Mouse (Mus musculus): Measurements from ENCODE around the gene Ccdc78. TPM values are rescaled to one million over a fixed set of nuclear protein-coding genes. Genes with fewer than 3 reads are reported as not detected.
"Not testable (repeated sequence)": the region's sequence is repeated elsewhere in the genome, so short reads cannot be mapped to it uniquely, and the experiment has no call there.

The Ccdc78 gene
- 0.25 TPM in 1 of 2 replicates, not detected in the other for total RNA-seq (2017)

GRCm38 (mm10) chr17:25786280-25786679, at the start of gene Ccdc78:
TSS of gene Ccdc78 (plus strand) at chr17:25786580.
- no peak for ATAC-seq (ENCODE audit: extremely low read depth, insufficient number of reproducible peaks, low FRiP score, poor library complexity, severe bottlenecking)

- no peak for ATAC-seq (ENCODE audit: extremely low read depth, insufficient number of reproducible peaks, low FRiP score, poor library complexity, severe bottlenecking)
Measured at GRCm38 (mm10) chr17:25738861-25739260, 47.5 kb upstream of the Ccdc78 start.

GRCm38 (mm10) chr17:25741471-25741870, 44.9 kb upstream of the Ccdc78 start:
- ATAC-seq (ENCODE audit: extremely low read depth, insufficient number of reproducible peaks, low FRiP score, poor library complexity, severe bottlenecking), result not testable (repeated sequence)

GRCm38 (mm10) chr17:25743831-25744230, 42.5 kb upstream of the Ccdc78 start:
- no peak for ATAC-seq (ENCODE audit: extremely low read depth, insufficient number of reproducible peaks, low FRiP score, poor library complexity, severe bottlenecking)

GRCm38 (mm10) chr17:25744311-25744710, 42.1 kb upstream of the Ccdc78 start:
- ATAC-seq (ENCODE audit: extremely low read depth, insufficient number of reproducible peaks, low FRiP score, poor library complexity, severe bottlenecking), result no peak

- ATAC-seq (ENCODE audit: extremely low read depth, insufficient number of reproducible peaks, low FRiP score, poor library complexity, severe bottlenecking), result no peak
Measured at GRCm38 (mm10) chr17:25748238-25748637, 38.1 kb upstream of the Ccdc78 start.

- no peak for ATAC-seq (ENCODE audit: extremely low read depth, insufficient number of reproducible peaks, low FRiP score, poor library complexity, severe bottlenecking)
Measured at GRCm38 (mm10) chr17:25749314-25749713, 37.1 kb upstream of the Ccdc78 start.

GRCm38 (mm10) chr17:25751446-25751845, 34.9 kb upstream of the Ccdc78 start:
- no peak for ATAC-seq (ENCODE audit: extremely low read depth, insufficient number of reproducible peaks, low FRiP score, poor library complexity, severe bottlenecking)

GRCm38 (mm10) chr17:25754241-25754640, 32.1 kb upstream of the Ccdc78 start, which contains the start of gene Msln:
TSS of gene Msln (minus strand) at chr17:25754378.
- ATAC-seq (ENCODE audit: extremely low read depth, insufficient number of reproducible peaks, low FRiP score, poor library complexity, severe bottlenecking), result no peak

GRCm38 (mm10) chr17:25755086-25755485, 31.3 kb upstream of the Ccdc78 start:
- ATAC-seq (ENCODE audit: extremely low read depth, insufficient number of reproducible peaks, low FRiP score, poor library complexity, severe bottlenecking), result no peak

GRCm38 (mm10) chr17:25755627-25756377, 30.6 kb upstream of the Ccdc78 start:
- no peak for ATAC-seq (ENCODE audit: extremely low read depth, insufficient number of reproducible peaks, low FRiP score, poor library complexity, severe bottlenecking)

- no peak for ATAC-seq (ENCODE audit: extremely low read depth, insufficient number of reproducible peaks, low FRiP score, poor library complexity, severe bottlenecking)
Measured at GRCm38 (mm10) chr17:25756378-25757242, 29.8 kb upstream of the Ccdc78 start.

- no peak for ATAC-seq (ENCODE audit: extremely low read depth, insufficient number of reproducible peaks, low FRiP score, poor library complexity, severe bottlenecking)
Measured at GRCm38 (mm10) chr17:25757691-25758090, 28.7 kb upstream of the Ccdc78 start.

GRCm38 (mm10) chr17:25760148-25760547, 26.2 kb upstream of the Ccdc78 start:
- ATAC-seq (ENCODE audit: extremely low read depth, insufficient number of reproducible peaks, low FRiP score, poor library complexity, severe bottlenecking), result no peak

GRCm38 (mm10) chr17:25761561-25761970, 24.8 kb upstream of the Ccdc78 start:
- no peak for ATAC-seq (ENCODE audit: extremely low read depth, insufficient number of reproducible peaks, low FRiP score, poor library complexity, severe bottlenecking)

- no peak for ATAC-seq (ENCODE audit: extremely low read depth, insufficient number of reproducible peaks, low FRiP score, poor library complexity, severe bottlenecking)
Measured at GRCm38 (mm10) chr17:25762591-25762990, 23.8 kb upstream of the Ccdc78 start.

GRCm38 (mm10) chr17:25765886-25766285, 20.5 kb upstream of the Ccdc78 start:
- no peak for ATAC-seq (ENCODE audit: extremely low read depth, insufficient number of reproducible peaks, low FRiP score, poor library complexity, severe bottlenecking)

- ATAC-seq (ENCODE audit: extremely low read depth, insufficient number of reproducible peaks, low FRiP score, poor library complexity, severe bottlenecking), result no peak
Measured at GRCm38 (mm10) chr17:25769331-25769730, 17.0 kb upstream of the Ccdc78 start.

GRCm38 (mm10) chr17:25773549-25774120, 12.7 kb upstream of the Ccdc78 start, which contains the start of gene Narfl:
TSS of gene Narfl (plus strand) at chr17:25773776.
- ATAC-seq (ENCODE audit: extremely low read depth, insufficient number of reproducible peaks, low FRiP score, poor library complexity, severe bottlenecking), result peak; percentile 97
